Mouse (Mus musculus) adrenal gland, adult 18-20 months (tissue): ENCODE data around the gene Bloc1s3. TPM values are rescaled to one million over a fixed set of nuclear protein-coding genes. Genes with fewer than 3 reads are reported as not detected.
A peak's percentile ranks its signal among the peaks of the same experiment; 100 is the strongest.

ENCODE experiments used
- DNase-seq, 2 experiments: peaks; one replicate each; pipeline ENCODE4 v3.0.0; 2021 to 2022; ENCODE audit warnings: low spot score in 2 of 2
- total RNA-seq, 2 experiments: library from RNA; stranded (reverse); gene quantifications; 1 replicate in 1 of 2; 2 replicates in 1 of 2; pipeline ENCODE4 v1.2.3; 2021

Gene Bloc1s3
- total RNA-seq, 2 experiments from 2014 or later, result 8.4 to 10.0 TPM

GRCm38 (mm10) chr7:19485488-19485887 lies 22.7 kb downstream of the Bloc1s3 start:
- no peak for DNase-seq

- no peak for DNase-seq
These were observed 24.9 kb downstream of the Bloc1s3 start for GRCm38 (mm10) chr7:19483281-19483680.

- DNase-seq, result no peak
These were observed 30.4 kb downstream of the Bloc1s3 start for GRCm38 (mm10) chr7:19477624-19478384.

- DNase-seq, result no peak
These were observed 31.1 kb downstream of the Bloc1s3 start for GRCm38 (mm10) chr7:19477084-19477483.

GRCm38 (mm10) chr7:19473875-19474443 lies 34.2 kb downstream of the Bloc1s3 start:
- DNase-seq, result peak; percentile 67 to 71

GRCm38 (mm10) chr7:19472403-19472802 lies 35.8 kb downstream of the Bloc1s3 start:
- DNase-seq, result no peak

- no peak for DNase-seq
These were observed 37.9 kb downstream of the Bloc1s3 start for GRCm38 (mm10) chr7:19470308-19470707.

GRCm38 (mm10) chr7:19469404-19469803 lies 38.8 kb downstream of the Bloc1s3 start:
- no peak for DNase-seq

GRCm38 (mm10) chr7:19468279-19468678 lies 39.9 kb downstream of the Bloc1s3 start:
- DNase-seq, result no peak

- DNase-seq, result no peak
These were observed 40.5 kb downstream of the Bloc1s3 start for GRCm38 (mm10) chr7:19467638-19468037.

- DNase-seq, result no peak
These were observed 41.5 kb downstream of the Bloc1s3 start for GRCm38 (mm10) chr7:19466602-19467145.

GRCm38 (mm10) chr7:19464367-19465307 lies 43.5 kb downstream of the Bloc1s3 start:
- DNase-seq, result no peak

GRCm38 (mm10) chr7:19462884-19463381 lies 45.2 kb downstream of the Bloc1s3 start, which contains the start of gene Exoc3l2:
Exoc3l2 (plus strand) TSS chr7:19463331.
- no peak for DNase-seq

GRCm38 (mm10) chr7:19462443-19462842 lies 45.7 kb downstream of the Bloc1s3 start:
- DNase-seq, result no peak

GRCm38 (mm10) chr7:19461488-19461887 lies 46.7 kb downstream of the Bloc1s3 start:
- peak; percentile 77 to 79 for DNase-seq

- no peak for DNase-seq
These were observed 47.7 kb downstream of the Bloc1s3 start for GRCm38 (mm10) chr7:19460500-19460899.

GRCm38 (mm10) chr7:19459144-19459870 lies 48.9 kb downstream of the Bloc1s3 start:
- no peak for DNase-seq

GRCm38 (mm10) chr7:19458591-19459111 lies 49.5 kb downstream of the Bloc1s3 start, which contains the start of gene Mark4:
Mark4 (minus strand) TSS chr7:19458821.
- DNase-seq, result peak; percentile 80

GRCm38 (mm10) chr7:19458072-19458486 lies 50.1 kb downstream of the Bloc1s3 start:
- DNase-seq, result peak; percentile 50 to 61
